Mouse (Mus musculus) stomach, embryonic 15.5 days (tissue): ENCODE measurements around the gene Tssc4. TPM values are rescaled to one million over a fixed set of nuclear protein-coding genes. Genes with fewer than 3 reads are reported as not detected.

Experiments used
- ATAC-seq: fragments of 200-750 bp; cut with Nextera tagmentation; 2 replicates; pipeline ENCODE4 v1.8.0; 2017; ENCODE audit warnings: low read depth, moderate number of reproducible peaks, moderate TSS enrichment; ENCODE audit not compliant: insufficient read depth, low FRiP score
- H3K27ac ChIP-seq: fragments of 300-500 bp; sonication (generic); 2 replicates; pipeline ENCODE4 v1.5.1; 2015; ENCODE audit warnings: mild to moderate bottlenecking, inconsistent platforms
- H3K27me3 ChIP-seq: fragments of 300-500 bp; sonication (generic); replicated peaks from 2 replicates; pipeline ENCODE4 v1.6.1; 2015; ENCODE audit warnings: inconsistent platforms
- H3K36me3 ChIP-seq: fragments of 300-500 bp; sonication (generic); 2 replicates; pipeline ENCODE4 v1.6.1; 2015; ENCODE audit warnings: inconsistent platforms
- H3K4me1 ChIP-seq: fragments of 300-500 bp; sonication (generic); 2 replicates; pipeline ENCODE4 v1.6.1; 2015; ENCODE audit warnings: inconsistent platforms
- H3K4me2 ChIP-seq: fragments of 300-500 bp; sonication (generic); 2 replicates; pipeline ENCODE4 v1.6.1; 2015; ENCODE audit warnings: mild to moderate bottlenecking, inconsistent platforms
- H3K4me3 ChIP-seq: fragments of 300-500 bp; sonication (generic); replicated peaks from 2 replicates; pipeline ENCODE4 v1.5.1; 2015; ENCODE audit warnings: inconsistent platforms
- H3K9ac ChIP-seq: fragments of 300-500 bp; sonication (generic); 2 replicates; pipeline ENCODE4 v1.6.1; 2015; ENCODE audit warnings: inconsistent platforms
- H3K9me3 ChIP-seq: fragments of 300-500 bp; sonication (generic); 2 replicates; pipeline ENCODE4 v1.6.1; 2016; ENCODE audit warnings: inconsistent platforms
- WGBS: fragments of 180-500 bp; shearing (Covaris S2); methylation state at CpG from one replicate; pipeline ENCODE4 v1.1.7; 2015; 5-methylcytosine and 5-hydroxymethylcytosine counted together
- polyA plus RNA-seq: library from polyadenylated mRNA; unstranded; fragments of >200 nt; fragmentation: Nextera tagmentation; extraction: Ambion mirVana; gene quantifications from 2 replicates; pipeline ENCODE4 v1.2.1, GENCODE M21; 2015

Gene Tssc4
- polyA plus RNA-seq, 1 experiment from 2014 or later: 78.7 TPM

DNA sequence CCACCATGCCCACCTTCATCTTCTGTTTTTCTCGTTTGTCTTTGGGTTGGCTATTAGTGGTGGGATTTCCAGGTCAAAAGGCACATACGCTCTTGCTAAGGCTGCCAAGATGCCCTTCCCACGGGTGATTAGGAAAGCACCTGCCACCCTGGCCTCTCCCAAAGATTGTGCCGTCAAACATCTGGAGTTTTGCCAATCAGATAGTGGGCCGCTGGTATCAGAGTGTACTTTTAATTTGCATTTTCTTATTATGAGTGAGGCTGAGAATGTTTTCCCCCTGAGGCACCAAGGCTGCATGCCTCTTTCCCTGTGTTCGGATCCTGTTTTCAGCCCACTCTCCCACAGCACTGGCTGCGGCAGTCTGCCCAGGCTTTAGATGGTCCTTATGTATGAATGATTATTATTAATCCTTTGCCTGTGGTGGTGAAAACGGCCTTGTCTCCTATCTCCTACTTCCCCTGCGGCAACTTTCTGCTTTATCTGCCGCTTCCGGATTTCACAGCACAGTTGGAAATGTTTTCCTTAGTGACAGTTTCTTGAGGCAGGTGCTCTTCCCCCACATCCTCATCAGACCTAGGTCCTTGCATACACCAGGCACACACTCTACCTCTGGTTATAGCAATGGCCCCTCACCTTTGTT lies 36.3 kb downstream of the Tssc4 start:
- H3K4me1 ChIP-seq: peaks cover 11% of the 10 kb centered on the region; the same call in 1 of the 2 replicates
- H3K27ac ChIP-seq: no peak overlapping the region
- no peaks in the 10 kb centered on the region for H3K36me3 ChIP-seq
- no peak overlapping the region for H3K9ac ChIP-seq
- H3K4me3 ChIP-seq: no peak overlapping the region
- no peaks in the 10 kb centered on the region for H3K9me3 ChIP-seq
- ATAC-seq: no peak
- peaks cover 33% of the 10 kb centered on the region for H3K27me3 ChIP-seq
- 57% methylated on average over 11 of the region's 11 CpGs for WGBS
- no peak overlapping the region for H3K4me2 ChIP-seq

DNA sequence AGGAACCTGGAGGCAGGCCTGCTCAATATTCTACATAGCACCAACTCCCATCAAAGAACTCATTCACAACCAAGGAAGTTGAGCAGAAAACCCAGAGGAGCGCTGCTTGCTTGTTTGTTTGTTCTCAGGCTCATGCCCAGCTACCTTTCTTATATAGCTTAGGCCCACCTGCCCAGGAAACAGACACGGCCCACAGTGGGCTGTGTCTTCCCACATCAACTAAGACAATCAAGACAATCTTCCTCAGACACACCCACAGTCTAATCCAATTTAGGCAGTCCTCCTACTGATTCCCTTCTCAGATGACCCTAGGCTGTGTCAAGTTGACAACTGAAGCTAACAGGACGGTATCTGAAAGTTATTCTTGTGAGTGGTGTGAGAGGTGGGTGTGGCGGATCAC lies 37.0 kb downstream of the Tssc4 start, which contains the start of gene Kcnq1:
Gene Kcnq1, plus strand, starts transcription at position 301 of the 400 bp plus-strand sequence.
- Histone ChIP-seq H3K4me2 (peak within 1 kb of the TSS; percentile 77), H3K4me1 (peaks cover 11% of the 10 kb centered on the region; the same call in 1 of the 2 replicates), H3K27ac (no peak within 1 kb of the TSS), H3K36me3 (no peaks in the 10 kb centered on the region), H3K4me3 (peak within 1 kb of the TSS; percentile 42), H3K9me3 (no peaks in the 10 kb centered on the region), H3K27me3 (peaks cover 33% of the 10 kb centered on the region), H3K9ac (no peak within 1 kb of the TSS)
- ATAC-seq: no peak
- 77% methylated on average over 4 of the region's 4 CpGs for WGBS

DNA sequence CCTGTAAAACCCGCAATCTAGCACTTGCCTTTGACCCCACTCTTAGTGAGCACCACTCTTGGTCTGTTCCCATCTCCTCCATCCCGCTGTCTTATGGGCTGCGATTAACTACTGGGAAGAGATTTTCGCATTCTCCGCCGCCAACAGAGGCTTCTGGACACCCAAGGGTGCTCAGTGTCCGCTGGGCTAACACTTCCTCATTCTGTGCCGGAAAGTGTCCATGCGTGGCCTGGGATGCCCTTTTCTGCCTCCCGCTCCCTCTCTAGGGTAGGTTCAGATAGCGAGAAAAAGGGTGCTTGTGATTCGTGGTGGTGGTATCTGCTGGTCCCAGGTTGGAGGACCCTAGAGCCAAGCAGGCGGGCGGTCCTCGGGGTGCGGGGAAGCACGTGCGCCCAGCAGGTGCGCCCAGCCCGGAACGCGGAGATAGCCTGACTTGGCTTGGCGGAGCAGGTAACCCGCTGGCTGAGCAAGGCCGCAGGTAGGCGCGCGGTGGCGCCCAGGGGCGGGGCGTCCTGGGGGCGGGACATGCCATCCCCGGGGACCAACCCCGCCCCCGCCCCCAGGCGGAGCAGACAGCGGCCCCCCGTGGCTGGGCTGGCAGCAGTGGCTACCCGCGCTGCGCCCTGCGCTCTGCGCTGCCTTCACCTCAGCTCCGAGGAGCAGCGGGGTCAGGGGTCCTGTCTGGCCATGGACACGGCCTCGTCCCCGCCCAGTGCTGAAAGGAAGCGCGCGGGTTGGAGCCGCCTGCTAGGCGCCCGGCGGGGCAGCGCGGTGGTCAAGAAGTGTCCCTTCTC lies 37.8 kb downstream of the Tssc4 start:
- H3K27ac ChIP-seq: peak overlapping the region; percentile 44; the same call in 1 of the 2 replicates
- 7% methylated on average over 55 of the region's 57 CpGs for WGBS
- H3K4me1 ChIP-seq: peaks cover 11% of the 10 kb centered on the region; the same call in 1 of the 2 replicates
- no peaks in the 10 kb centered on the region for H3K36me3 ChIP-seq
- H3K4me2 ChIP-seq: peak overlapping the region; percentile 77
- peak; percentile 64 for ATAC-seq
- no peaks in the 10 kb centered on the region for H3K9me3 ChIP-seq
- H3K9ac ChIP-seq: no peak overlapping the region
- H3K4me3 ChIP-seq: peak overlapping the region; percentile 42
- peaks cover 33% of the 10 kb centered on the region for H3K27me3 ChIP-seq

DNA sequence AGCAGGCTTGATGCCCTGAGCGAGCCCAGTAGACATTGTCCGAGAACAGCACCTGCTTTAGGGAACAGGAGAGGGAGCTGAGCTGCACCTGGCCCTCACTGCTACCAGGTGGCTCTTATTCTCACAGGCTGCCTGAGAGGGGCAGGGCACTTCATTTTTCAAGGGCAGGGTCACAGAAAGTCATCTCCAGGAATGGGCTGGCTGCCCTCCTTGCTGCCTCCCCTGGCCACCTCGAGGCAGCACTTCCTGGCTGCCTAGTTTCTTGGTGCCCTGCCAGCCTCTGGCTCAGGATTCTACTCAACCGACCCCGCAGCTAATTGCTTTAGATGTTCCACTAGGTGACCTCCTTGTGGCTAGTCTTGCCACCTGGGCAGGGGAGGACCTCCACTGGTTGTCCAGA lies 39.2 kb downstream of the Tssc4 start:
- ATAC-seq: 0 out of 2 replicates have a peak, but pooled peaks have one; percentile 19
- Histone ChIP-seq H3K9ac (no peak overlapping the region), H3K27ac (no peak overlapping the region), H3K27me3 (peaks cover 33% of the 10 kb centered on the region), H3K4me1 (peaks cover 11% of the 10 kb centered on the region; the same call in 1 of the 2 replicates), H3K9me3 (no peaks in the 10 kb centered on the region), H3K36me3 (no peaks in the 10 kb centered on the region), H3K4me2 (peak overlapping the region; percentile 77), H3K4me3 (peak overlapping the region; percentile 42)
- WGBS: 37% methylated on average over 5 of the region's 5 CpGs

DNA sequence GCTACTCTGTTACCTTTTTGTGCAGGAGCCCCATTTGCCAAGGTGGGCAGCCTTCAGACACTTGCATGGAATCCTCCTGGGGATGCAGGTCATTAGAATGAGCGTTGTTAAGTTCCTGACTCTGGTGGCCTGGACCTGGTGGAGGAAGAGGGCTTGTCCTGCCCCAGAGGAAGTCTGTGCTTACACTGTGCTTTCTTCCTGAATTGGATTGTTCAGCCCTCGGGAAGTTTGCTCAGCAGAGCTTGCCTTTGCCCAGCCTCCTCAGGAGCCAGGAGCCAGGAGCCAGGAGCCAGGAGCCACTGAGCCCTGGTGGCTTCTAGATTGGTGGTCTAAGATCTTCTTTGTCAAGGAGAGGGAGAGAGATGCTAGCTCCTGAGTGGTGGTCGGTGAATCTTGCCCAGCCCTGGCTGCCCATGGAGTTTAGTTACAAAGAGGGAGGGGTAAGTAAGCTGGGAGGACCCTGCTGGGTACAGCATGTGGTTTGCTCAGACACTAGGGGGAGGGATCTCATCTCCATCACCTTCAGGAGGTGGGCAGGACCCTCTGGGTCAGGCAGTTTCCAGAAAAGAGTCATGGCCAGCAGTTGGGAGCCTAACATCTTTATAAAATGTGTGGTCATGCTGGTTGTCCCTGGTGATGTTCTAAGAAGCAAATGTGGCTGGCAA lies 40.1 kb downstream of the Tssc4 start:
- Histone ChIP-seq H3K36me3 (no peaks in the 10 kb centered on the region), H3K4me3 (no peak overlapping the region), H3K9ac (no peak overlapping the region), H3K4me1 (peaks cover 11% of the 10 kb centered on the region; the same call in 1 of the 2 replicates), H3K4me2 (peak overlapping the region; percentile 77), H3K9me3 (no peaks in the 10 kb centered on the region), H3K27me3 (peaks cover 33% of the 10 kb centered on the region), H3K27ac (no peak overlapping the region)
- no peak for ATAC-seq
- 19% methylated on average over 3 of the region's 3 CpGs for WGBS

DNA sequence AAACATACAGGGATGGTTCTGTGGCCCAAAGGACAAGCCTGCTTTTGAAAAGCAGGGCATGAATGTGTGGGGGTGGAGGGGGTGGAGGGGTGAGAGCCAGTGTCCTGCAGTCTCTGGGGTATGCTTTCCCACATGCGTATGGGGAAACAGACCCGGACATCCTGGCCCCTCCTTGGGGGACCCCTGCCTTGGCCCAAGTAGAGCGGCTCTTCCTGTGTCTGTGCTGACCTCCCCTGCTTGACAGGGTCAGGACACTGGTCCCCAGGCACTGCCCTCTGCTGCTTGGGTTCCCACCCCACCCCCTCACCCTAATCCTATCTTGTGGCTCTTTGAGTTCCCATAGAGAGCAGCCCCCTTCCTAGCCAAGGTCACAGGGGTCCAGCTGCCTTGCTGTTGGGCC lies 40.6 kb downstream of the Tssc4 start:
- no peak overlapping the region for H3K9ac ChIP-seq
- H3K27ac ChIP-seq: no peak overlapping the region

DNA sequence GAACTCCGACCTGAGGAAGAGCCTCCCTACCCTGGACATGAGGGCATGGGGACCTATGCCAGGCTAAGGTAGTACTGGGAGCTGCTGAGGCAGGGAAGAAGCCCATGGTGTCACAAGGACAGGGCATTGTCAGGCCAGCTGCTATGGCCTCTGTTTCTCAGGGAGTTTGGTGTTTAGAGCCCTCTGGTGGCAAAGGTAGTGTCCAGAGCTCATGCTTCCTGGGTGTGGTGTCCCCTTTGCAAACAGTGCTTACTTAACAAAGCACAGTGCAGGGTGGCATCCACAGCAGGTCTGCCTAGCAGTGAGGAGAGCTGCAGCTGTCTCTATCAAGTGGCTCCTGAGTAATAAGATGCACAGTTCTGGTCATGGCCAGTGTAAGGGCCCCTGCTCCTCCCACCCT lies 41.8 kb downstream of the Tssc4 start:
- no peak overlapping the region for H3K4me2 ChIP-seq
- H3K36me3 ChIP-seq: no peaks in the 10 kb centered on the region
- WGBS: 62% methylated on average over 1 of the region's 1 CpGs
- no peak for ATAC-seq
- no peak overlapping the region for H3K4me3 ChIP-seq
- peaks cover 11% of the 10 kb centered on the region; the same call in 1 of the 2 replicates for H3K4me1 ChIP-seq
- peaks cover 30% of the 10 kb centered on the region for H3K27me3 ChIP-seq
- H3K27ac ChIP-seq: no peak overlapping the region
- no peak overlapping the region for H3K9ac ChIP-seq
- H3K9me3 ChIP-seq: no peaks in the 10 kb centered on the region

More for the DNA sequence above, 40.6 kb downstream of the Tssc4 start:
- ATAC-seq: no peak
- 63% methylated on average over 3 of the region's 3 CpGs for WGBS
- Histone ChIP-seq H3K9me3 (no peaks in the 10 kb centered on the region), H3K27me3 (peaks cover 33% of the 10 kb centered on the region), H3K4me3 (no peak overlapping the region), H3K4me1 (peaks cover 11% of the 10 kb centered on the region; the same call in 1 of the 2 replicates), H3K4me2 (no peak overlapping the region), H3K36me3 (no peaks in the 10 kb centered on the region)

DNA sequence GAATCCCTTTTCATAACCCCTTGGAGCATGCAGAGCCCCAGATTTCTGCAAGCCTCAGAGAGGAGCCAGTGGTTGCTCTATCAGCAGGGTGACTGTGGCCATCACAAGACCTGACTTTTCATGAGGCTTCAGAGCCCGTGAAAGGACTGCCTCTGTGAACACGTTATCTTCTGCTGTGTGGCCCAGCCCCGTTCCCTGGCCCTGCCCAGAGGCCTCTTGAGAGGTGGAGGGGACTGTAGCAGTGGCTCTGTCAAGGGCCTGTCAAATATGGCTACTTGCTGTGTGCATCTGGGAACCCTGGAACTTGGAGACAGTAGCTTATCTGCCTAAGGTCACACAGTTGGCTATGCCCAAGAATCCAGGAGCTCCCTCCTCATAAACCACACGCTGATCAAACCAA lies 42.7 kb downstream of the Tssc4 start:
- 53% methylated on average over 4 of the region's 4 CpGs for WGBS
- Histone ChIP-seq H3K9ac (no peak overlapping the region), H3K4me2 (no peak overlapping the region), H3K4me1 (peaks cover 7% of the 10 kb centered on the region; the same call in 1 of the 2 replicates), H3K27me3 (peaks cover 21% of the 10 kb centered on the region), H3K4me3 (no peak overlapping the region), H3K9me3 (no peaks in the 10 kb centered on the region), H3K36me3 (no peaks in the 10 kb centered on the region), H3K27ac (no peak overlapping the region)
- ATAC-seq: no peak

DNA sequence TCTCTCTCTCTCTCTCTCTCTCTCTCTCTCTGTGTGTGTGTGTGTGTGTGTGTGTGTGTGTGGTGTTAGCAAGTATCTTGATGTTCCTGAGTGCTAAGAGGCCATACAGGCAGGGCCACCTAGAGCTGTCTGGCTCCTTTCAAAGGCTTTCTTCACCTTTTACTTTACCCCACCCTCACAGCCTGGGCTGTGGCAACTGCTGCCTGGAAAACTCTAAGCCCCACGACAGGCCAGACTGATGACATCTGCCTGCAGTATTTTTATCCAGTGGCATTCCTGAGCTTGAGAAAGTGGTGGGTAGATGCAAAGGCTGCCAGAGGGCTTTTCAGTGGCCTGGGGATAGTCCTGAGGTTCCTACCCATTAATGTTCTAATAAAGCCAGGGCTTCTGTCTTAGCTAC lies 43.3 kb downstream of the Tssc4 start:
- Histone ChIP-seq H3K4me2 (no peak overlapping the region), H3K9ac (no peak overlapping the region), H3K9me3 (no peaks in the 10 kb centered on the region), H3K27ac (no peak overlapping the region), H3K27me3 (peaks cover 14% of the 10 kb centered on the region), H3K4me3 (no peak overlapping the region), H3K36me3 (no peaks in the 10 kb centered on the region), H3K4me1 (0 out of 2 replicates have a peak, but pooled peaks cover 4% of the 10 kb centered on the region)
- ATAC-seq: no peak
- 20% methylated on average over 1 of the region's 1 CpGs for WGBS

DNA sequence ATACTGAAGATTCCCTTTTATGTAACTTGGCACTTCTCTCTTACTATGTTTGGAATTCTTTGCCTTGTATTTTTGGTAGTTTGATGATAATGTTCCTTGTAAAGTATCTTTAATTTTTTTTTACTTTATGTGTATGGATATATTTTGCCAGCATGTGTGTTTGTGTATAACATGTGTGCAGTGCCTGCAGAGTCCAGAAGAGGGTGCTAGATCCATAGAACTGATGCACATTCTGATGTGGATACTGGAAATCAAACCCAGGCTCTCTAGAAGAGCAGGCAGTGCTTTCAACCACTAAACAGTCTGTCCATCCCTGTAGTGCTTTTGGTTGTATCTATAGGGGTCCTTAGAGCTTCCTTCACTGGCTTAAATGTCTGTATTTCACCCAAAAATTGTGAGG lies 45.7 kb downstream of the Tssc4 start:
- no peak overlapping the region for H3K9ac ChIP-seq
- H3K4me3 ChIP-seq: no peak overlapping the region
- ATAC-seq: no peak
- no peaks in the 10 kb centered on the region for H3K27me3 ChIP-seq
- no peak overlapping the region for H3K4me2 ChIP-seq
- H3K27ac ChIP-seq: no peak overlapping the region
- peaks cover 4% of the 10 kb centered on the region; the same call in 1 of the 2 replicates for H3K4me1 ChIP-seq
- no peaks in the 10 kb centered on the region for H3K9me3 ChIP-seq
- no peaks in the 10 kb centered on the region for H3K36me3 ChIP-seq

DNA sequence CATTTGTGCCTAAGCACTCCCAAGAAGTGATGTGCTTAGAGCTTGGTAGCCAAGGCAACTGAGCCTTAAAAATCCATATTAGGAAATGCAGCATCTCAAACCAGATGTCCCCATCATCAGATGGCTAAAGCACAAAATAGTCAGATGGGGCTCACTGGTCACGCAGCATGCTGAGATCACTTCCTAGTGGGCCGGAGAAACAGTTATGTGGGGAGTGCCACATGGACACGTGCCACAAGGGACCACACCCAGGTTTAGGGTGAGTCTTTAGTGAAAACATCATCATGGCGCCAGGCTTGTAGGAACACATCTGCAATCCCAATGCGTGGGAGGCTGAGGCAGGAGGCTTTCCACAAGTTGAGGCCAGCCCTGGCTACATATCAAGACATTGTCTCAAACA lies 47.5 kb downstream of the Tssc4 start:
- Histone ChIP-seq H3K9me3 (no peaks in the 10 kb centered on the region), H3K4me3 (no peak overlapping the region), H3K4me1 (peaks cover 10% of the 10 kb centered on the region; the same call in 1 of the 2 replicates), H3K27me3 (no peaks in the 10 kb centered on the region), H3K9ac (no peak overlapping the region), H3K4me2 (no peak overlapping the region), H3K36me3 (no peaks in the 10 kb centered on the region), H3K27ac (no peak overlapping the region)
- ATAC-seq: no peak
- WGBS: 83% methylated on average over 5 of the region's 5 CpGs

DNA sequence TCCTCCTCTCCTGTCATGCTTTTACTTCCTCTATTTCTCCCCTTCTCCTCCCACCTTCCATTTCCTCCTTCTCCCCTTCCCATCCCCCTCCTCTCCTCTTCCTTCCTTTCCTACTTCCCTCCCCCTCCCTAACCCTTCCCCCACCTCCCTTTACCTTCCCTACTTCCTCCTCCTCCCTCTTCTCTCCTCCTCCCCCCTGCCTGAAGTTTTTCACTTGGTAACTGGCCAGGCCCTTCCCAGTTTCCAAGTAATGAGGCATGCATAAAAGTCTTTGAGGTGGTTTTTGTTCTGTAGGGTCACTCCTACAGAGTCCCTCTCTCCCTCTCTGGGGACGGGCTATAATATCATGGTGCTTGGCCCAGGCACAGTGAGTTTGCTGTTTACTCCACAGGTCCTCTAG lies 50.4 kb downstream of the Tssc4 start:
- H3K4me1 ChIP-seq: peaks cover 28% of the 10 kb centered on the region
- WGBS: 48% methylated on average over 1 of the region's 1 CpGs
- H3K27me3 ChIP-seq: no peaks in the 10 kb centered on the region
- no peaks in the 10 kb centered on the region for H3K36me3 ChIP-seq
- H3K27ac ChIP-seq: peak overlapping the region; percentile 33
- H3K9ac ChIP-seq: no peak overlapping the region
- no peak overlapping the region for H3K4me3 ChIP-seq
- H3K4me2 ChIP-seq: no peak overlapping the region
- ATAC-seq: no peak
- no peaks in the 10 kb centered on the region for H3K9me3 ChIP-seq
